Mouse (Mus musculus): ENCODE data around the gene Tssc4. TPM values are rescaled to one million over a fixed set of nuclear protein-coding genes. Genes with fewer than 3 reads are reported as not detected.

Gene Tssc4
- total RNA-seq, 2 experiments from 2014 or later: 14.0 to 17.7 TPM

DNA sequence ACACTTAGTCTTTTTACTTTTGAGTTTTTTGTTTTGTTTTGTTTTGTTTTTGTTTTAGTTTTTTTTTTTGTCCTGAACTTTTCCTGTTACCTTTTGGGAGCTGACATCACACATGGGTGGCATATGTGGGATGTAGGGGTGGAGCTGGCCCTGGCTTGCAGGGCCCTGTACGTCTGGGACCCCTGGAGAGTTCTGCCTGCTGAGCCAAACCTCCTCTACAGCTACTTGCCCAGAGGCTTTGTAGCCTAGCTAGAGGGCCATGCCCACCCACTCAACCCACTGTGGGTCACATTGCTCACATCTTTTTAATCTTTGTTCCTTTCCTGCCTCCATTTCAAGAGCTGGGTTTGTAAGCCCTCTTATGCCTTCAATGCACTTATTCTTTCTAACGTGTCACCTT lies 1.6 kb upstream of the Tssc4 start:
- ATAC-seq (ENCODE audit: poor library complexity, severe bottlenecking): no peak

- no peak for ATAC-seq (ENCODE audit: poor library complexity, severe bottlenecking)
Observed at GRCm38 (mm10) chr7:143067897-143068296, 1.2 kb upstream of the Tssc4 start.

- ATAC-seq (ENCODE audit: poor library complexity, severe bottlenecking): no peak
Observed at GRCm38 (mm10) chr7:143068316-143068881, 650 bp upstream of the Tssc4 start.

- ATAC-seq (ENCODE audit: poor library complexity, severe bottlenecking): peak; percentile 2
Observed at GRCm38 (mm10) chr7:143069751-143070400, 827 bp downstream of the Tssc4 start.

DNA sequence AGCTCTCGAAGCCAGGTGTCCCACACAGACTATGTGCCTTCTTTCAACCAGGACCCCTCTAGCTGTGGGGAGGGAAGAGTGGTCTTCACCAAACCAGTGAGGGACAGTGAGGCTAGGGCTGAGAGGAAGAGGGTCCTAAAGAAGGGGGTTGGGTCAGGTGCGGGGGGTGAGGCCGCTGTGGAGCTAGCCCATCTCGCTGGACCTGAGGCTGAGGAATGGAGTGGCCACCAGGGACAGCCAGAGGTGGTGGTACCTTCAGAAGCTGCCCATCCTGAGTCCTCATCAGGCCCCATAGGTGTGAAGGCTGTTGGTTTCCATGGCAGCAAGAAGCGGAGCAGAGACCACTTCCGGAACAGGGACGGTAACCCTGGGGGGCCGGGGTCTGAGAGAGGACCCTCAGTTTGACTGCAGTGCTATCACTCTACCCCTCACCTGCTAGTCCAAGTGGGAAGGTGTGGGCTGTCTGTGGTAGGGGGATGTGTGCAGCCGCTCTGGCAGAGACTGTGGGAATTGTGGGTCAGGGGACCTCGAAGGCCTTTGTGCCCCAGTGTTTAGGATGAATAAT lies 1.5 kb downstream of the Tssc4 start:
- no peak for ATAC-seq (ENCODE audit: poor library complexity, severe bottlenecking)

DNA sequence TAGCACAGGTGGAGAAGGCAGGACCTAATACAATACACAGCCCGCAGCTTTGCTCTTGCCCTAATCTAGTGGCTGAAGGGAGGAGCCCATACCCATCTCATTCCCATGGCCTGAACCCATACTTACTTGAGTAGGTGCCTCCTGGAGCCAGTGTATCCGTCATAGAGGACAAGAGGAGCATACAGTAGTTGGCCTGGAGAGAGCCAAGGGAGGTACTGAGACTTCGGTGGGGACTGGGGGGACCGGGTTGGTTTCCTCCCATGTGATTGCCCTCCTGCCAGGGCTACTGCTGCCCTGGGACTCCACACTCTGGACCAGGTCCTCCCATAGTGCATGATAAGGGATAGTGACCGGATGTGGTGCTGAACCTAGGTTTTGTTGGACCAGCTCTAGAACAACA lies 3.6 kb downstream of the Tssc4 start:
- ATAC-seq (ENCODE audit: poor library complexity, severe bottlenecking): no peak

- ATAC-seq (ENCODE audit: poor library complexity, severe bottlenecking): no peak
Observed at GRCm38 (mm10) chr7:143073086-143073485, 4.0 kb downstream of the Tssc4 start.

GRCm38 (mm10) chr7:143075394-143075793 lies 6.3 kb downstream of the Tssc4 start:
- no peak for ATAC-seq (ENCODE audit: poor library complexity, severe bottlenecking)

DNA sequence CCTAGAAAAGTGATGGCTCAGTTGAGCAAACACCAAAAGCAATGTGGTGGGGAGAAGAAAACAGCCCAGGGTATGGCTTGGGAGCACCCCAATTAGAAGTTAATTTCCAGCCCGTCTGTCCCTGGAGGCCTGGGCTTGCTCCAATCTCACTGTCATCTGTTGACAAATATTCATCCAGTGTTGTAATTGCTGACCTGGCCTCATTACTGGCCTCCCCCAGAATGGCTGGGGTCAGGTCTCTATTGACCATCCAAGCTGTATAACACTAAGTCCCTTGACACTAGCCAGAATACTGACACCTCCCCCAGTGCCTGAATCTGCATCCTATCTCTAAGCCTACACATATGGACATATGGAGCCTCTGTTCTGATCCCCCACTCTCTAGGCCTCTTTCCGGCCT lies 8.3 kb downstream of the Tssc4 start:
- no peak for ATAC-seq (ENCODE audit: poor library complexity, severe bottlenecking)

GRCm38 (mm10) chr7:143082024-143082423 lies 13.0 kb downstream of the Tssc4 start:
- ATAC-seq (ENCODE audit: poor library complexity, severe bottlenecking): no peak

- ATAC-seq (ENCODE audit: poor library complexity, severe bottlenecking): no peak
Observed at GRCm38 (mm10) chr7:143083708-143084107, 14.7 kb downstream of the Tssc4 start.

DNA sequence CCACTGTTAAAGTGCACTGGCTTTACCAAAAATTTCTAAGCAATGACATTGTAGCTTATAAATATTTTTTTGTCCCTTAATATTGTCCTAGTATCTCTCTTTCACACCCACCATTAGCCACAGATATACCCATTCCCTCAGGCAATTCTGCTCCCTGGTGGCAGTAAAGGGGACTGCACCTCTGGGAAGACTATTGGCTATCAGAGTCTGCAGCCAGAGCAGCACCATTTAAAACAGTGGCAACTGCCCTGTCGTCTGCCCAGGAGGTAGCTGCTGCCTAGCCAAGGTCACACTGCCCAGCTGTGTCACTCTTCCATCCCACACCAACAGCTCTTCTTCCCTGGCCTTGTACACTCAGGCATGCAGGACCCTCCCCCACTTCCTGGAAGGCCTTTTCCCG lies 17.3 kb downstream of the Tssc4 start:
- ATAC-seq (ENCODE audit: poor library complexity, severe bottlenecking): peak; percentile 87

GRCm38 (mm10) chr7:143087070-143087579 lies 18.1 kb downstream of the Tssc4 start:
- ATAC-seq (ENCODE audit: poor library complexity, severe bottlenecking): no peak

- ATAC-seq (ENCODE audit: poor library complexity, severe bottlenecking): no peak
Observed at GRCm38 (mm10) chr7:143093847-143094246, 24.8 kb downstream of the Tssc4 start.

DNA sequence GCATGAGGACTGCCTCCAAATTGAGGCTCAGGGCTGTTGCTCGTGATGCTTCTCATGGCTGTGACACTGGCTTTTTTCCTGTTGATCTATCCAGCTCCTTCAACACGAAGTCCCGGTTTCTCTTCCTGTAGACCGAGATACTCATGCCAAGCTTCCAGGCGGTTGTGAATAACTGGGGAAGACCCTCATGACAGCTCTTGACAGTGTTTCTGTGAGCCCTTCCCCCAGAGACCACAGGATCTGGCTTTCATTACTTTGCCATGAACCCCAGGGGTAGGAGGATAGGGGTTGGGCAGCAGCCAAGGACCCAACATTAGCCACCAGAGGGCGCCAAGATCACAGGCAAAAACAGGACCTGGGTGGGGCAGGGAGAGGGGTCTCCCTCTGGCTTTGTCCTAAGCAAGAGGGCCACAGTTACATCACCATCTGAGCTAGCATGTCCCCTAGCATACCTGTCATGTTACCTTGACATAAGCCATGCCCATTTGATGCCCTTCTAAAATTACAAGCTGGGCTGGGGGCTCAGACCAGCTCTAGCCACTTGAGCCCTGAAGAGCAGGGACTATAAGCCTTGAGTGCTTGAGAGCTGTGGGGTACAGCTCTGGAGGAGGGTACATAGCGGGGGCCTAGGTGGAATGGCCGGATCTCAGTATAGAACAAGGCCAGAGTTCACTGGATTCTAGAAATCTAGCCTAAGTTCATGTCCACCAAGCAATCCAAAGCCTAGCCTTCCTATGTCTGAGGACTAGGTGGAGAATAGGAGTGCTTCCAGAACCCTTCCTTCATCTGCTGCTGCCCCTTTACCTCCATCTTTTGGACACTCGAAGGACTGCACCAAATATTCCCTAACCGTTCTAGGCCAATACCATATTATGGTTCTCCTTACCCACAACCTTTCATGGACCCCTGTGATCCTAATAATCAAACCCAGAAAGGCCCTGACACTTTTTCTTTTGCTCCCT lies 25.8 kb downstream of the Tssc4 start, which contains the start of gene Trpm5:
Trpm5 (minus strand) TSS at position 51 of the 962 bp plus-strand sequence.
- ATAC-seq (ENCODE audit: poor library complexity, severe bottlenecking): peak; percentile 56

GRCm38 (mm10) chr7:143095554-143095907 lies 26.5 kb downstream of the Tssc4 start:
- peak; percentile 86 for ATAC-seq (ENCODE audit: poor library complexity, severe bottlenecking)

GRCm38 (mm10) chr7:143100759-143101158 lies 31.7 kb downstream of the Tssc4 start:
- no peak for ATAC-seq (ENCODE audit: poor library complexity, severe bottlenecking)

GRCm38 (mm10) chr7:143105258-143105897 lies 36.3 kb downstream of the Tssc4 start:
- no peak for ATAC-seq (ENCODE audit: poor library complexity, severe bottlenecking)

GRCm38 (mm10) chr7:143106062-143106461 lies 37.0 kb downstream of the Tssc4 start, which contains the start of gene Kcnq1:
Gene Kcnq1, plus strand, starts transcription at chr7:143106362.
- ATAC-seq (ENCODE audit: poor library complexity, severe bottlenecking): no peak

GRCm38 (mm10) chr7:143106672-143107465 lies 37.8 kb downstream of the Tssc4 start:
- peak; percentile 64 for ATAC-seq (ENCODE audit: poor library complexity, severe bottlenecking)
